Mouse (Mus musculus) cortical plate, adult 2 months (tissue): ENCODE data around the gene Snx22.

ENCODE experiments used
- CTCF ChIP-seq: fragments of 200-500 bp; IDR thresholded peaks from 2 replicates; pipeline ENCODE4 v1.5.1; 2011; ENCODE audit warnings: mild to moderate bottlenecking, control low read depth, low read length; ENCODE audit not compliant: insufficient read depth; ENCODE audit errors: extremely low read depth
- POLR2A ChIP-seq: fragments of 200-500 bp; IDR thresholded peaks from 2 replicates; pipeline ENCODE4 v1.6.1; 2011; ENCODE audit warnings: mild to moderate bottlenecking, low read length, control low read depth; ENCODE audit not compliant: insufficient read depth; ENCODE audit errors: extremely low read depth

DNA sequence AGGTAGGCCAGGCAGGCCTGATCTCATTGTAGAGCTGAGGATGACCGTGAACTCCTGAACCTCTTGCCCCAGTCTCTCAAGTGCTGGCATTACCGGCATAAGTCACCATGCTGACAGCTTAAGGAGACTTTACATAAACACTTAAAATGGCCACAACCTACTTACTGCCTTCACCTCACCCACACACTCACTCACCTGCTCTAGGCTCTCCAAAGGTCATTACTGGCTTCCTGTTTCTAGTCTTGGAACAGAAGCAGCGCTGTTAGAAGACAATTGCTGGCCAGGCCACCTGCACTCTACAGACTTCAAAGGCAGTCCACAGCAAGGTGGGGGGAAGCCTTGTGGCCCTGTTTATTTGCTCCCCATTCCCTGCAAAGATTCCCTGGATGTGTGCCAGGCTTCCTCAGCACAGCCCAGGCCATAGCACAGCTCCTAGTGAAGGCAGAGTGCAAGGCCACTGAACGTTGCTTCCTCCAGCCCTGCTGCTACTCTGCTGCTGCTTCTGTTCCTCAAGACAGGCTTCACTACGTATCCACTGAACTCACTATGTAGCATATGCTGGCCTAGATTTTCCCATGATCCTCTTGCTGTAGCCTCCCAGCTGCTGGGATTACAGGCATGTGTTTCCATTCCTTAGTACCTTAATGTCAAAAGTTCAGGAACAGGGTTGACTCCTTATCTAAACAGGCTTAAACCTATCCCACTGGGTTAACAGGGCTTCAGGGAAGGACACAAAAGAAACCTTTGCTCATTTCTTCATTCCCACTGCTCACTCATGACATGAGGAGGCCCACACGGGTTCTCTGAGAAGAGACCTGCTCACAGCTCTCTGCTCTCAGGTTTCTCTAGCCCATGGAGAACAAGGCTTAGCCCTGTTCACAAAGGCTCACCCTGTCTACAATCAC is 22.1 kb upstream of the Snx22 start:
- TF ChIP-seq POLR2A, result no peak
- no peak for TF ChIP-seq CTCF
